Mouse (Mus musculus): ENCODE data around the gene Obsl1.

The Obsl1 gene

DNA sequence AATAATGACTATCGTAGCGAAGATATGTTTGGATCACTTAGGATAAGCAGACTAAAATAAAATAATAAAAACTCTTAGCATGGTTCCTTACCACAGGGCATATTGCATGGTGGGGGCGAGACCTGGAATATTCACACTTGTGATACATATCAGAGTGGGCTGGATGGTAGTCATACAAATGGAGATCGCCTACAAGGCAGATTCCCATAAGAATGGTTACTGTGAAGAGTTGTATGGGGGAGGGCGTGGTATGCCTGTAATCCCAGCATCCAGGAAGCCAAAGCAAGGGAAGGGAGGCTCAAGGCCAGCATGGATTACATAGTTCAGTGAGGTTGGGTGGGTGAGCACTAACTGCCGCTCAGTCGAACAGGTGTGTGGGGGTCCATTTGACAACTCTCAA, 25.5 kb downstream of the Obsl1 start:
- DNase-seq, result no peak

DNA sequence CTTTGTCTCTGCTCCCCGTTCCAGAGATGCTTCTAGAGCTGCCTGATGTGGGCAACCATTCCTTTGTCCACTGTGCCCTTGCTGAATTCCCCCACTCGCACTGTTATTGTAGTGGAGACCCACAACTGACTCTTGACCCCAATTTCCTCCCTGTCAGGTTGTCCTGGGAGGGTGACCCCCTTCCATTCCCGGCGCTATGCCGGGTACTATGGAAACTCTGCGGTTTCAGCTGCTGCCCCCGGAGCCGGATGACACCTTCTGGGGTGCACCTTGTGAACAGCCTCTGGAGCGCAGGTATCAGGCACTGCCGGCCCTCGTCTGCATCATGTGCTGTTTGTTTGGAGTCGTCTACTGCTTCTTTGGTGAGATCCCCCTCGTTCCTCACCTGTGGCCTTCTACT, 26.2 kb downstream of the Obsl1 start:
- DNase-seq, result no peak

- DNase-seq, result no peak
These were observed 26.6 kb downstream of the Obsl1 start for GRCm38 (mm10) chr1:75479635-75479989.

GRCm38 (mm10) chr1:75478916-75479634, 27.2 kb downstream of the Obsl1 start, which contains the start of the genes Chpf and Tmem198:
Gene Chpf, minus strand, starts transcription at chr1:75479307.
Gene Tmem198, plus strand, starts transcription at chr1:75479532.
- peak; percentile 98 for DNase-seq

DNA sequence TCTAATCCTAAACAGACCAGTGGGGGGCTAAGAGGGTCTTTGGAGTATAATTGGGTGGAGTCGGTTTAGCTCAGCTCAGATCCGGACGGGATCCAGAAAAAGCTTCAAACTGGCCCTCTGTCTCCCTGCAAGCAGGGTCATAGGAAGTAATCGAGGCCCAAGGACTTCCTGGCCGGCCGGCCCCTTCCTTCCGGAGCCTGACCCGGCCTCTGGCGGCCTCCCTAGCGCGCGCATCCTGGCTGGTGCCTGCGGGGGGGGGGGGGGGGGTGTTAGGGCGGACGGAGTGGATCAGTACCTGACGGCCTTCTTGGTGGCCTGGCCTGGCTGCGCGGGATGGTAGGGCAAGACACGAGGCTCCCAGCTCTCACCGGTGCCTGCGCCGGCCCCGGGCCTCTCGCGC, 27.8 kb downstream of the Obsl1 start:
- peak; percentile 56 for DNase-seq

DNA sequence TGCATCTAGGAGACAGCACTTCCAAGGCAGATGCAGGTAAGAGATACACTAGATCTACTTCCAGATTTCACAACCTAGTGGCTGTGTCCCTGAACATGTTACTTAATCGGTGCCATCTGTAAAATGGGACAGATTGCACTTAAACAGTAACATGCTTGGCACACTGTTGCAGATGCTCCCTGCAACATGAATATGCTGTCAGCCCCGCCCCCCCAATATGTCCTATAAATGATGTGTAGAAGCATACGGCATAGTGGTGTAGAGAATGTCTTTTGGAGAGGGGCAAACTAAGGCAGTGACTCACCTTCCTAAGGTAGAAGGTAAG, 28.3 kb downstream of the Obsl1 start:
- no peak for DNase-seq

DNA sequence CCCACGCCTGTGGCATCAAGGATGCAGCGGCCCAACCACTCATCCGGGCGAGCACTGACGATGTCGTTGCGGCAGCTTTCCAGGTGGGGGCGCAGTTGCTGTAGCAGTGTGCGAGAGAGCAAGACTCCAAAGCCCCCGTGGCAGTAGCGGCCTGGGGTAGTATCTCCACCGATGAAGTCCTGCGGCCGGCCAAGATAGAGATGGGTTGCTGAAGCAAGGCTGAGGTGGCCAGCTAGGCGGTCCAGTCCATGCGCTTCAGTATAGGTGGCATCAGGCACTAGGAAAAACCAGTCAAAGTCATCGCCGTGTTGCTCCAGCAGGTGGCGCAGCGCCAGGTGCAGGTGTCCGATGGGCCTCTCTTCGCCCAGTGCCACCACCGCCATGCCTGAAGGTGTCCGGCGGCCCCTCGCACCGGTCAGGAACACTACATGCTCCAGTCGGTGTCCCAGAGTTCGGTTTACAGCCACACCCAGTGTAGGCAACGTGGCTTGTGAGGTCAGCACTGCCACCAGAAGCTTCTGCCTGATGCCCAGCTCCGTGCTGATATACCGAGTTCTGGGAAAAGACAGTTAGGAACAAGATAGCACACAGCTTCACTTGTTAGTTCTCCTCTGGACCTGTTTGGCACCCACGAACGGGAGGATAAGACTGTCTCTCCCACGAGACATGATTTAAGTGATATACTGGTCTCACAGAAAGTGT, 28.8 kb downstream of the Obsl1 start:
- DNase-seq, result peak; percentile 87

DNA sequence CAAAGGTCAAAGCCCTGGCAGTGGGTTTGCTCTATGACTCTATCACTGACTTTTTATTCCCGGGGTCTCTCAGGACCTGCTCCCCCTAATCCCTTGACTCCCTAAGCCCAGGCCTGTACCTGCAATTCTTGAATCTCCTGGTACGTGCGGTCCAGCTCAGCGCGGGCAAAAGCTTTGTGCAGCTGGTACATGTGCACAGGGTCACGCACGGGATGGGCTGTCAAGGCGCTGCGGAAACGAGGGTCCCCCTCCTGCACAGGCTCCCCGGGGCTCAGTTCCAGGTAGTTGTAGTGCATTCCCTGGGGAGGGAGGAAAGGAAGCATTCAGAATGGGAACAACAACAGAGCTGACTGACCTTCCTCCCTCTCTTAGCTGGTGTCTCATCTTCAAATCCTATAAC, 29.8 kb downstream of the Obsl1 start:
- DNase-seq, result no peak

DNA sequence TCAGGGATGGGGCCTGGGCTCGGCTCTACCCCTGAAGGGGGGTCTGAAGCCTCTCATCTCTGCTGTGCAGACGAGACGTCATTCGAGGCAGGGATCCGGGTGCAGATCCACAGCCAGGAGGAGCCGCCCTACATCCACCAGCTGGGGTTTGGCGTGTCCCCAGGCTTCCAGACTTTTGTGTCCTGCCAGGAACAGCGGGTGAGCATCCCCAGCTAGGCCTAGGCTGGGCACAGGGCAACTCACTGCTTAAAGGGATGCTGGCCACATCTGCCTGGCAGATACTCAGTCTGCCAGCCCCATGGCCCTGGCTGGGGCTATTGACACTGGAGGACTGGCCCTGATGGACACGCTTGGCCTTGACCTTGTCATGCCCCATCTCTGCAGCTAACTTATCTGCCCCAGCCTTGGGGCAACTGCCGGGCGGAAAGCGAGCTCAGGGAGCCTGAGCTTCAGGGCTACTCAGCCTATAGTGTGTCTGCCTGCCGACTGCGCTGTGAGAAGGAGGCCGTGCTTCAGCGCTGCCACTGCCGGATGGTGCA, 36.9 kb downstream of the Obsl1 start:
- no peak for DNase-seq

DNA sequence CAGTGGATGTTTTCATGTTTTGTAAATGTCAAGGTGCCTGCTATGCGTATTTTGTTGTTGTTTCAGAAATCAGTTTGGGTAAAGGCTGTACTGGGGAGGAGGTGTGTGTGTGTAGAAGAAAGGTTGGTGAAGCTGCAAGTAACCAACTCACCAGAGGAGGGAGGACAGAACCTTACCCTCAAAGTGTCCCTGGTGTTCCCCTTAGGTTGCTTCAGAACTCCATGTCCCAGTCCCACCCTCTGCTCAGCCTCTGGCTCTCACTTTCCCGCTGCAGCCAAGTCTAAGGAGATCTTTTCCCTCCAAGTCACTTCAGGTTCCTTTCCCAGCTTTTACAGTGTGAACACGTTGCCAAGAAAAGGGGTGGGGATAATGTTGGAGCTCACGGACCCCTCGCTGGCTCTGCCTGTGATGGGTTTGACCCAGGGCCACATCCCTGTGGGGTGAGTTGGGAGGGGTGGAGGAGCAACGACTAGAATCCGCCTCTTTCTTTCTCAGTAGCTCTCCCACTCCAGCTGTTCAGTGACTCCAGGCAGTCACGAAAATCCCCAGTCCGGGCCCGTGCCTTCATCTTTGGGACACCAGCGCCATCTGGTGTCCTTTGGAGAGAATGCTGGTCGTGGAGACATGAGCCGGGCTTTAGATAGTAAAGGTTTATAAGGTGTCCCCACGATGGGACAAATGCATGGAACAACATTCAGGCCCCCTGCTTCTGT, 38.9 kb downstream of the Obsl1 start:
- DNase-seq, result peak; percentile 80

- no peak for DNase-seq
These were observed 42.5 kb downstream of the Obsl1 start for GRCm38 (mm10) chr1:75463652-75464204.

DNA sequence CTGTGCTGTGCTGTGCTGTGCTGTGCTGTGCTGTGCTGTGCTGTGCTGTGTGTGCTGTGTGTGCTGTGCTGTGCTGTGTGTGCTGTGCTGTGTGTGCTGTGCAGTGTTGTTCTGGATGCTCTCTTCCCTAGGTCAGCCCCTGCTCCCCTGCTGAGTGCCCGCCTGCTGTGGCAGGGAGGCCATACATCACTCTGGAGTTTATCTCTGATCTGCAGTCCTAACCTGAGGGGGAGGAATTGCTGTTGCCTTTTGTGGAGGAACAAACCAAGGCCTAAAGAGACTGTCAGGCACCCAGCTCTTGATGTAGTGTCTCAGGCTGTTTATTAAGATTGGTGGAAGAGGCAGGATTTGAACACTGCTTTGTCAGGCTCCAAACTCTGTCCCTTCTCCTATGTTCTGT, 43.6 kb downstream of the Obsl1 start:
- DNase-seq, result no peak

DNA sequence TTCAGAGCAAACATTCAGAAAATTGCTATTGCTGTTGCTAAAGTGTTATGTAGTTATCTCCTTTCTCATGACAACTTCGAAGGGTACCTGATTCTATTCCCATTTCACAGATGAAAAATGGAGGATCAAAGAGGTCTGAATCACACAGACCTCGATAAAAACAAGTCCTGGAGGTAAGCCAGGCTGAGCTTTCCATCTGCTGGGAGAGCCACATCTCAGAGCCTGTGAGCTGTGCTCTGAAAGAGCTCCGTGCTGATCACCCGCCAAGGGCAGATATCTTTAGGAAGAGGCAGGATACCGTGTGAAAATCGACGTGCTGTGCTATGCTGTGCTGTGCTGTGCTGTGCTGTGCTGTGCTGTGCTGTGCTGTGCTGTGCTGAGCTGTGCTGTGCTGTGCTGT, 46.0 kb downstream of the Obsl1 start:
- DNase-seq, result no peak

DNA sequence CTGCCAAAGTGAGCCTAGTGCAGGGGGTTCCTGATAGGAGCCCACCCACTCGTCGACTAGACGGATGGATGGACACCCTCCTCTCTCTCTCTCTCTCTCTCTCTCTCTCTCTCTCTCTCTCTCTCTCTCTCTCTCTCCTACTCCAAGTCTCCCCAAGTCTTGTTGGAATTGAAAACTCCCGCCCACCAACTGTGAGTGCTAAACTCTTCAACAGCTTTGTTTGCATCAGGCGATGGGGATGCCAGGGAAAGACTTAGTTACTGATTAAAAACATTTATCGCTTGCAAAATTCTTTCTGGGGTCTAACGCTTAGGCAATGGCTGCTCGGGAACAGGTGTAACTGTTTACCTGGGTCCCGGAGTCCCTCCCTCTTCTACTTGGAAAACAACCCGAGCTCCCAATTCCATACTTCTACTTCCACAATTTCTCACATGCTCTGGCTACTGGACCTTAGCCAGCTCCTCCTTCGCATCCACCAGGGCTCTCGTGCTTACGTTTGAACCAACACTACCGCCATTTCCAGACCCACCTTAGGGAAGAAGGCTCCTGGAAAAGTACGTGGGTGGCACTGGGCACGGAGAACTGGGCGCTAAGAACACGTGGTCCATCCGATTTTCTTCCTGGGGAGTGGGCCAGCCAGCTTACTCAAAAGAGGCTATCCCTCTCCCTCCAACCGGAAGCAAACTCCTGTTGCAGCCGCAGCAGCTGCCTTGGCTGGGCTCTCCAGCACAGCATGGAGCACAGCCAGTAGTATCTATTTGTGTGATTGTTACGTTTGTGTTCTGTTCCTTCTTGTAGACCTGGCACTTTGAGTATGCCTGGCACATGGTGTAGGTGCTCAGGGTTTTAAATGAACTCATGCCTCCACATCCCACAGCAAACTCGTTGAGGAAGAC, 47.2 kb downstream of the Obsl1 start:
- no peak for DNase-seq

- DNase-seq, result peak; percentile 35
These were observed 48.0 kb downstream of the Obsl1 start for GRCm38 (mm10) chr1:75458025-75458788.

- no peak for DNase-seq
These were observed 48.6 kb downstream of the Obsl1 start for GRCm38 (mm10) chr1:75457710-75458024.

GRCm38 (mm10) chr1:75456746-75457564, 49.3 kb downstream of the Obsl1 start:
- DNase-seq, result no peak

DNA sequence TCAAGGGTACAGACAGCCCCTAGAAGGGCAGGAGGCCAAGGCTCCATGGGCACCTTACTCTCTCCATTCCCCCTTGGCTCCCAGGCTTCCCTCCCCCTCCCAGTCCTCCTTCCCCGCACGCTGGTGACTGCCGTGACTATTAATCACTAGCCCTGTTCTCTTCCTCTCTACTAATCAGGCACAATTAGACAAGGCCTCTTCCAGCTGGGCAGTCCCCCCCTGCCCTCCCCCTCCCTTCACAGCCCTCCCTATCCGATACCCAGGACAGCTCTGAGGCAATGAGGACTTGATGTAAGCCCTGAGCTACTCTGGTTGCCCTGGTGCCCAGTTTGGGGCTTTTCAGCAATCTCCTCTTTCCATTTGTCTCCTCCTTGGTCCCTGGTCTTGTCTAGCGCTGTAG, 50.3 kb downstream of the Obsl1 start:
- DNase-seq, result no peak

- no peak for DNase-seq
These were observed 50.8 kb downstream of the Obsl1 start for GRCm38 (mm10) chr1:75455433-75455832.

DNA sequence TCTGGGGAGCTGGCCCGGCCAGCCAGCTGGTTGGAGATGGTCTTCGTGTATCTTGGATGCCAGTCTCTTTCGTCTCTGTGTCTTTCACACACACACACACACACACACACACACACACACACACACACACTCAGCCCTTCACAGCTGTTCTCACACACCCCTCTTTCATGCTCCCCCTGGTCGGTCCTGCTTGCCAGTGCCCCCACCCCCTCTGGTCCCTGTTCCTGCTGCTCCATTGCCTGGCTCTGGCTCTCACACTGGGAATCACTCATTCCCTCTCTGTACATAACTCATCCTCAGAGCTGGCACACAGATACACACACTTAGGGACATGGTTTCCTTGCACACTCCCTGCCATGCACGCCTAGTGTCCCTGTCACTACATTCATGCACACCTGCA, 54.4 kb downstream of the Obsl1 start:
- DNase-seq, result no peak
